Mouse (Mus musculus) liver, embryonic 13.5 days (tissue): Measurements from ENCODE around the gene Lao1. TPM values are rescaled to one million over a fixed set of nuclear protein-coding genes. Genes with fewer than 3 reads are reported as not detected.

ENCODE experiments used
- ATAC-seq: fragments of 200-750 bp; cut with Nextera tagmentation; 2 replicates; pipeline ENCODE4 v1.8.0; 2017; ENCODE audit warnings: low read depth, mild to moderate bottlenecking, moderate number of reproducible peaks, moderate library complexity
- DNase-seq: peaks from one replicate; pipeline ENCODE4 v3.0.0; 2022
- H3K27ac ChIP-seq: fragments of 300-500 bp; sonication (generic); 2 replicates; pipeline ENCODE4 v1.5.1; 2015; ENCODE audit warnings: moderate library complexity, mild to moderate bottlenecking, inconsistent platforms
- H3K27me3 ChIP-seq: fragments of 300-500 bp; sonication (generic); 2 replicates; pipeline ENCODE4 v1.6.1; 2015; ENCODE audit warnings: mild to moderate bottlenecking, inconsistent platforms
- H3K36me3 ChIP-seq: fragments of 300-500 bp; sonication (generic); 2 replicates; pipeline ENCODE4 v1.6.1; 2015; ENCODE audit warnings: mild to moderate bottlenecking, inconsistent platforms
- H3K4me1 ChIP-seq: fragments of 300-500 bp; sonication (generic); replicated peaks from 2 replicates; pipeline ENCODE4 v1.6.1; 2015; ENCODE audit warnings: inconsistent platforms
- H3K4me2 ChIP-seq: fragments of 300-500 bp; sonication (generic); 2 replicates; pipeline ENCODE4 v1.6.1; 2015; ENCODE audit warnings: inconsistent platforms, mild to moderate bottlenecking, moderate library complexity
- H3K4me3 ChIP-seq: fragments of 300-500 bp; sonication (generic); replicated peaks from 2 replicates; pipeline ENCODE4 v1.5.1; 2015; ENCODE audit warnings: mild to moderate bottlenecking, inconsistent platforms
- H3K9ac ChIP-seq: fragments of 300-500 bp; sonication (generic); 2 replicates; pipeline ENCODE4 v1.6.1; 2015; ENCODE audit warnings: mild to moderate bottlenecking, inconsistent platforms
- H3K9me3 ChIP-seq: fragments of 300-500 bp; sonication (generic); replicated peaks from 2 replicates; pipeline ENCODE4 v1.6.1; 2016; ENCODE audit warnings: inconsistent platforms
- WGBS: fragments of 180-500 bp; shearing (Covaris S2); methylation state at CpG from one replicate; pipeline ENCODE4 v1.1.7; 2015; ENCODE audit not compliant: insufficient replicate concordance; 5-methylcytosine and 5-hydroxymethylcytosine counted together
- polyA plus RNA-seq: library from polyadenylated mRNA; unstranded; fragments of >200 nt; fragmentation: Nextera tagmentation; extraction: Ambion mirVana; gene quantifications from 2 replicates; pipeline ENCODE4 v1.2.1, GENCODE M21; 2015

The Lao1 gene
- polyA plus RNA-seq, 1 experiment from 2014 or later = not detected

DNA sequence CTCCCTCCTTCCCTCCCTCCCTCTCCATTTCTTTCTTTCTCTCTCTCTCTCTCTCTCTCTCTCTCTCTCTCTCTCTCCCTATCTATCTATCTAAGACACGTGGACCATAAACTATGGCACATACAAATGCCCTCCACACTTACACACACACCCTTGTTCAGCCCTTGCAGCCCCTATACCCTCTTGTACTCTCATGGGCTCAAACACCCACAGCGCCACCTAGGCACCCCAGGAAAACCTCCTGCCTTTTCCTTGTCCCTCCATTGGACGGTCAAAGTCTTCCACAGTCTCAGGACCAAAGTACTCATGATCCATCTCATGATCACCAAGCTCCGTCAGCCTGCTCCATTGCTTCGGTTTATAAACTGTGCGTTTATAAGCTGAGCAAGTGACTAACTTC, 54.2 kb downstream of the Lao1 start:
- no peak overlapping the region for H3K4me2 ChIP-seq
- DNase-seq (no peak), ATAC-seq (no peak)
- H3K9ac ChIP-seq = peak overlapping the region; percentile 47
- no peaks in the 10 kb centered on the region for H3K9me3 ChIP-seq
- peak overlapping the region; percentile 81 for H3K27ac ChIP-seq
- no peak overlapping the region for H3K4me3 ChIP-seq
- H3K36me3 ChIP-seq = no peaks in the 10 kb centered on the region
- peaks cover 19% of the 10 kb centered on the region for H3K27me3 ChIP-seq
- WGBS = 51% methylated on average over 6 of the region's 6 CpGs
- H3K4me1 ChIP-seq = peaks cover 77% of the 10 kb centered on the region

DNA sequence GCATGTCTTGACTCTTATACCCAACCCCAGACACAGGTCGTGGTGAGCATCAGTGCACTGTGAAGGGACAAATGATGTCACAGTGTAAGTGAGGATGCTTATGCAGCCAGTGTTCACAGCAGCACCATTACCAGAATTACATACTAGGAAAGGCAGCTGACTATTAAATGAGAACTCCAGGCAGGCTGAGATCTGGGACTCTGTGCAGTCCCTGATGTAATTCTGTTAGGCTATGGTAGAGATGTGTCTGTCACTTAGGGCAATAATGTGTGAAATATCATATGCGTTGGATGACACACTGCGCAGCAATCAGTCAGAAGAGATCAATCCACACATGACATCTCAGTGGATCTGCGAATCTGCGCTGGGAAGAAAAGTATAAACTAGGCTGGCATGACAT, 55.7 kb downstream of the Lao1 start:
- WGBS = 90% methylated on average over 5 of the region's 5 CpGs

More for the DNA sequence above, 55.7 kb downstream of the Lao1 start:
- Histone ChIP-seq H3K27me3 (peaks cover 5% of the 10 kb centered on the region), H3K9me3 (no peaks in the 10 kb centered on the region), H3K27ac (peak overlapping the region; percentile 99), H3K36me3 (no peaks in the 10 kb centered on the region), H3K4me2 (no peak overlapping the region), H3K4me3 (no peak overlapping the region), H3K4me1 (peaks cover 80% of the 10 kb centered on the region), H3K9ac (peak overlapping the region; percentile 84)
- DNase-seq = no peak
- no peak for ATAC-seq

Other genes with a start within 250 kb of the Lao1 start
- gene Olfr1340, start 241.4 kb upstream of the Lao1 start, polyA plus RNA-seq = not detected in 2 replicates
- gene Olfr1339, start 229.4 kb upstream of the Lao1 start, polyA plus RNA-seq = not detected in 2 replicates
- gene Olfr1338, start 202.8 kb upstream of the Lao1 start, polyA plus RNA-seq = not detected in 2 replicates
- not detected in 2 replicates for gene Olfr1337, start 179.0 kb upstream of the Lao1 start, polyA plus RNA-seq
- gene Olfr1335, start 151.6 kb upstream of the Lao1 start, polyA plus RNA-seq = not detected in 2 replicates
- gene Olfr1333, start 125.3 kb upstream of the Lao1 start, polyA plus RNA-seq = not detected in 2 replicates
- gene Olfr1331, start 96.9 kb upstream of the Lao1 start, polyA plus RNA-seq = not detected in 2 replicates
- gene Olfr1330, start 73.0 kb upstream of the Lao1 start, polyA plus RNA-seq = not detected in 2 replicates
- not detected in 2 replicates for gene Olfr1329, start 44.1 kb upstream of the Lao1 start, polyA plus RNA-seq
- gene Olfr1328, start 23.0 kb upstream of the Lao1 start, polyA plus RNA-seq = not detected in 2 replicates
- gene Slc2a1, start 147.1 kb downstream of the Lao1 start, polyA plus RNA-seq = 272 and 303 TPM in 2 replicates
- gene Zfp691, start 212.6 kb downstream of the Lao1 start, polyA plus RNA-seq = 2.8 and 2.9 TPM in 2 replicates
- gene Ermap, start 228.4 kb downstream of the Lao1 start, polyA plus RNA-seq = 329 and 341 TPM in 2 replicates
- 121 and 130 TPM in 2 replicates for gene Svbp, start 233.7 kb downstream of the Lao1 start, polyA plus RNA-seq